Mouse (Mus musculus): ENCODE data around the gene Hs3st3a1.

DNA sequence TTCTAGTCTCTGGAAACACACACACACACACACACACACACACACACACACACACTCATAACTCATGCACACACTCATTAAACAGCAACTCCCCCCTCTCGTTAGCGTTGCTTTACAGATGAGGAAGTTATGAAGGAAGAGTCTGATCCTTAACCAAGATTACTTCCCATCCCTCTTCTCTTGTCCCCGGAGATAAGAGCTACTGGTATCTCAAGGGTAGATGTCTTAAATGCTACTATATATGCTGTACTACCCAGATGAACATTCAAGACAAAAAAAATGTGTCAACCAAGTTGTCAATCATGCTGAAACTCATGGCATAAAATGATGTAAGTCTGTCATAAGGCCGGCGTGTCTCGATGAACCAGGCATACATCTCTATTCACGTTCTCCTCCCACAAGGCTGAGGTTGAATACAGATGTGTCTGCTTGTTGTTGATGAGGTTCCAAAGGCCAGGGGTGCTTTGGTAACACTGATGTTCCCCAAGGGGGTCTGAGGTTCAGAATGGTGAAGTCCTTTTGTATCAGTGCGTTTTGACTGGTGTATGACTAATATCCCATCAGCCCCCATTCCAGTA is 89.0 kb downstream of the Hs3st3a1 start:
- TF ChIP-seq REST (IDR thresholded peaks at IDR 0.05; ENCODE audit: insufficient read depth, insufficient read length) (no peak), MYOG (IDR thresholded peaks at IDR 0.05; ENCODE audit: control insufficient read depth in 1 of 3, insufficient read depth in 1 of 3, insufficient read length in 2 of 3, low read depth in 2 of 3) (no peak), POLR2A (IDR thresholded peaks at IDR 0.05; ENCODE audit: insufficient read length, low read depth) (no peak), SRF (IDR thresholded peaks at IDR 0.05; ENCODE audit: control insufficient read depth, insufficient read length, low read depth) (no peak), TCF12 (IDR thresholded peaks at IDR 0.05; ENCODE audit: insufficient read depth, poor library complexity, severe bottlenecking) (no peak)

All from myocyte (in vitro differentiated cells).